ENCODE assay signal across 18 mouse cellular contexts in the genomic region with DNA sequence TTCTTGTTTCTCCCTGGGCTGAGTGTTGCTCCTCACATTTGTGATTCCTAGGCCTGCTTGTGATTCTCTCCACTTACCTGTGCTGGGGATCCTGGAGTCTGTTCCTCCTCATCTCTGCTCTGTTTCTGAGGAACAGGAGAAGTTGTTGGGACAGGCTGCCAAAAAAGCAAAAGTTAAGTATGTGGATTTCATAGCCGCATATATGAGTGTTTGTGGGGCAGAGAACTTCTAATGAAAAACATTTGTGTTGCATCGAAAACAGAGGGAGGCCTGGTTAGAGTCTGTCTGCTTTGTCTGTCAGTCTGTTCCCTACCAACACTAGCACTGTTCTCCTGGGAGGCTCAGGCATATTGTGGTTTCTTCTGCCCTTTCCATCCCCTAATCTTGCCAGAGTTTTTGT.
DNase-seq lines count a peak whose midpoint lies in the region; ATAC-seq and TF ChIP-seq lines count a peak whose summit lies in the region.
"Had no signal": no experiment of that assay in that cellular context is flagged by ENCODE, and none has a peak within 500 bp of the region (broad histone marks: within the 10 kb centered on the region; RNA-seq: fewer than 3 reads in every experiment).

No protein-coding gene starts in this region.

- H3K9me3 ChIP-seq in forebrain, embryonic 10.5 days, result no peaks in the 10 kb centered on the region
- H3K9me3 ChIP-seq in forebrain, embryonic 14.5 days (replicated peaks; ENCODE audit: control insufficient read depth, low read length), result no peaks in the 10 kb centered on the region
- no peaks in the 10 kb centered on the region for H3K9me3 ChIP-seq in intestine, embryonic 14.5 days (ENCODE audit: control insufficient read depth, low read length)
- H3K9me3 ChIP-seq in intestine, postnatal 0 days (ENCODE audit: control insufficient read depth), result no peaks in the 10 kb centered on the region
- no peaks in the 10 kb centered on the region for H3K9me3 ChIP-seq in embryonic facial prominence, embryonic 11.5 days (replicated peaks; ENCODE audit: control insufficient read depth, low read length)
- no peaks in the 10 kb centered on the region for H3K9me3 ChIP-seq in limb, embryonic 13.5 days
- H3K9me3 ChIP-seq: liver, embryonic 15.5 days had no signal

- 93% methylated on average over 2 of the region's 2 CpGs for WGBS in forebrain, embryonic 10.5 days
- 91% methylated on average over 2 of the region's 2 CpGs for WGBS in forebrain, embryonic 14.5 days
- 76% methylated on average over 2 of the region's 2 CpGs for WGBS in intestine, embryonic 14.5 days
- WGBS in intestine, postnatal 0 days, result 80% methylated on average over 2 of the region's 2 CpGs
- WGBS in embryonic facial prominence, embryonic 11.5 days, result 51% methylated on average over 2 of the region's 2 CpGs
- WGBS in limb, embryonic 13.5 days, result 30% methylated on average over 2 of the region's 2 CpGs

- no peak overlapping the region for H3K4me3 ChIP-seq in forebrain, embryonic 10.5 days
- no peak overlapping the region for H3K4me3 ChIP-seq in forebrain, embryonic 14.5 days (ENCODE audit: low read depth, low read length)
- no peak overlapping the region for H3K4me3 ChIP-seq in intestine, embryonic 14.5 days (ENCODE audit: low read depth, low read length)
- no peak overlapping the region for H3K4me3 ChIP-seq in intestine, postnatal 0 days (ENCODE audit: low read depth, low read length)
- H3K4me3 ChIP-seq in embryonic facial prominence, embryonic 11.5 days (ENCODE audit: low read depth, low read length), result no peak overlapping the region
- H3K4me3 ChIP-seq in limb, embryonic 13.5 days, result no peak overlapping the region
- H3K4me3 ChIP-seq: liver, embryonic 15.5 days had no signal

- no peak overlapping the region for H3K9ac ChIP-seq in forebrain, embryonic 14.5 days (ENCODE audit: low read length)
- no peak overlapping the region for H3K9ac ChIP-seq in intestine, embryonic 14.5 days (ENCODE audit: low read length)
- H3K9ac ChIP-seq in intestine, postnatal 0 days (ENCODE audit: low read depth, low read length), result no peak overlapping the region
- no peak overlapping the region for H3K9ac ChIP-seq in embryonic facial prominence, embryonic 11.5 days (replicated peaks; ENCODE audit: low read length)
- 0 out of 2 replicates have a peak overlapping the region, but pooled peaks have one; percentile 19 for H3K9ac ChIP-seq in limb, embryonic 13.5 days
- H3K9ac ChIP-seq: liver, embryonic 15.5 days had no signal

- H3K36me3 ChIP-seq in forebrain, embryonic 10.5 days (replicated peaks), result peaks cover 5% of the 10 kb centered on the region
- no peaks in the 10 kb centered on the region for H3K36me3 ChIP-seq in forebrain, embryonic 14.5 days (ENCODE audit: control insufficient read depth, insufficient read depth, low read length)
- no peaks in the 10 kb centered on the region for H3K36me3 ChIP-seq in intestine, embryonic 14.5 days (ENCODE audit: control insufficient read depth, insufficient read depth, low read length)
- H3K36me3 ChIP-seq in intestine, postnatal 0 days (ENCODE audit: control insufficient read depth, insufficient read depth), result no peaks in the 10 kb centered on the region
- H3K36me3 ChIP-seq in embryonic facial prominence, embryonic 11.5 days (replicated peaks; ENCODE audit: control insufficient read depth, insufficient read depth, low read depth, low read length), result no peaks in the 10 kb centered on the region
- no peaks in the 10 kb centered on the region for H3K36me3 ChIP-seq in limb, embryonic 13.5 days
- H3K36me3 ChIP-seq: liver, embryonic 15.5 days had no signal

- TF ChIP-seq CTCF in intestine, postnatal 0 days (IDR thresholded peaks at IDR 0.05; ENCODE audit: low read depth), result no peak

- H3K4me1 ChIP-seq in forebrain, embryonic 10.5 days, result peaks cover 6% of the 10 kb centered on the region
- peaks cover 3% of the 10 kb centered on the region; the same call in 1 of the 2 replicates for H3K4me1 ChIP-seq in forebrain, embryonic 14.5 days (ENCODE audit: control insufficient read depth, insufficient read depth, low read length)
- peaks cover 13% of the 10 kb centered on the region; the same call in 1 of the 2 replicates for H3K4me1 ChIP-seq in intestine, embryonic 14.5 days (replicated peaks; ENCODE audit: control insufficient read depth, insufficient read depth, low read length)
- H3K4me1 ChIP-seq in intestine, postnatal 0 days (replicated peaks; ENCODE audit: control insufficient read depth, insufficient read depth, low read length), result no peaks in the 10 kb centered on the region
- no peaks in the 10 kb centered on the region; the same call in 1 of the 2 replicates for H3K4me1 ChIP-seq in embryonic facial prominence, embryonic 11.5 days (ENCODE audit: control insufficient read depth, insufficient read depth, low read length)
- H3K4me1 ChIP-seq in limb, embryonic 13.5 days, result peaks cover 46% of the 10 kb centered on the region
- H3K4me1 ChIP-seq: liver, embryonic 15.5 days had no signal

- H3K27me3 ChIP-seq in forebrain, embryonic 10.5 days (ENCODE audit: poor library complexity, severe bottlenecking), result no peaks in the 10 kb centered on the region
- no peaks in the 10 kb centered on the region for H3K27me3 ChIP-seq in forebrain, embryonic 14.5 days (replicated peaks; ENCODE audit: control insufficient read depth, insufficient read depth, low read length)
- no peaks in the 10 kb centered on the region for H3K27me3 ChIP-seq in intestine, embryonic 14.5 days (replicated peaks; ENCODE audit: control insufficient read depth, insufficient read depth, low read length)
- H3K27me3 ChIP-seq in intestine, postnatal 0 days (replicated peaks; ENCODE audit: control insufficient read depth, insufficient read depth, low read length), result no peaks in the 10 kb centered on the region
- H3K27me3 ChIP-seq in embryonic facial prominence, embryonic 11.5 days (ENCODE audit: control insufficient read depth, insufficient read depth, low read length), result no peaks in the 10 kb centered on the region
- no peaks in the 10 kb centered on the region for H3K27me3 ChIP-seq in limb, embryonic 13.5 days
- H3K27me3 ChIP-seq: liver, embryonic 15.5 days had no signal

- H3K4me2 ChIP-seq in forebrain, embryonic 14.5 days (ENCODE audit: low read length), result no peak overlapping the region
- no peak overlapping the region for H3K4me2 ChIP-seq in intestine, embryonic 14.5 days (ENCODE audit: low read length)
- no peak overlapping the region for H3K4me2 ChIP-seq in intestine, postnatal 0 days (replicated peaks; ENCODE audit: low read depth)
- no peak overlapping the region for H3K4me2 ChIP-seq in embryonic facial prominence, embryonic 11.5 days (ENCODE audit: low read depth, low read length)
- H3K4me2 ChIP-seq in limb, embryonic 13.5 days (replicated peaks), result 0 out of 2 replicates have a peak overlapping the region, but pooled peaks have one; percentile 14
- H3K4me2 ChIP-seq: liver, embryonic 15.5 days; midbrain, embryonic 11.5 days had no signal

- no peak for ATAC-seq in forebrain, embryonic 14.5 days
- no peak for ATAC-seq in intestine, embryonic 14.5 days (replicated peaks; ENCODE audit: low FRiP score, low TSS enrichment, low read depth)
- no peak for ATAC-seq in intestine, postnatal 0 days
- no peak for ATAC-seq in embryonic facial prominence, embryonic 11.5 days (replicated peaks; ENCODE audit: insufficient number of reproducible peaks, low FRiP score, low TSS enrichment, low read depth)
- peak; percentile 44; the same call in 1 of the 2 replicates for ATAC-seq in limb, embryonic 13.5 days (ENCODE audit: low FRiP score, low read depth)
- ATAC-seq: activated CD4-positive, CD25-positive, alpha-beta regulatory T cell, adult 4 months had no signal

- no peak for DNase-seq in forebrain, embryonic 10.5 days (ENCODE audit: extremely low spot score, low spot score)
- no peak for DNase-seq in forebrain, embryonic 14.5 days (ENCODE audit: low spot score)
- no peak for DNase-seq in intestine, embryonic 14.5 days (ENCODE audit: low spot score)
- no peak for DNase-seq in embryonic facial prominence, embryonic 11.5 days (ENCODE audit: low spot score)
- no peak for DNase-seq in thymus, adult 18-20 months
- DNase-seq in T-cell, adult 2 months (ENCODE audit: low spot score), result no peak
- DNase-seq: adrenal gland, postnatal 36 days; cerebellum, postnatal 10 days; embryo, embryonic 11 days; kidney, adult 2 months; lung, postnatal 4 days; right cerebral cortex, postnatal 4 days; thymus, postnatal 36 days had no signal

- H3K27ac ChIP-seq in forebrain, embryonic 10.5 days, result 0 out of 2 replicates have a peak overlapping the region, but pooled peaks have one; percentile 2
- H3K27ac ChIP-seq in forebrain, embryonic 14.5 days (ENCODE audit: low read depth, low read length), result no peak overlapping the region
- peak overlapping the region; percentile 20; the same call in 1 of the 2 replicates for H3K27ac ChIP-seq in intestine, embryonic 14.5 days (ENCODE audit: low read depth)
- H3K27ac ChIP-seq in intestine, postnatal 0 days (ENCODE audit: low read depth, low read length), result no peak overlapping the region
- peak overlapping the region; percentile 48; the same call in 1 of the 2 replicates for H3K27ac ChIP-seq in embryonic facial prominence, embryonic 11.5 days (replicated peaks; ENCODE audit: low read depth, low read length)
- H3K27ac ChIP-seq in limb, embryonic 13.5 days, result peak overlapping the region; percentile 94
- H3K27ac ChIP-seq: liver, embryonic 15.5 days had no signal

Comparison
In these comparisons a context has a peak if more than half of its experiments do, and no peak if none do; other contexts are left out.
1. H3K27ac ChIP-seq: peak in forebrain, embryonic 10.5 days (single experiment), intestine, embryonic 14.5 days (single experiment), embryonic facial prominence, embryonic 11.5 days (single experiment) and limb, embryonic 13.5 days (single experiment); none in forebrain, embryonic 14.5 days (single experiment) and intestine, postnatal 0 days (single experiment).